Mouse (Mus musculus): ENCODE measurements at regions not wholly inside any gene's neighbourhood (a gene's known extent, or its start where the extent isn't known, plus 50 kb on each side); places are given as distances from the start of the nearest gene placed in this dataset.

DNA sequence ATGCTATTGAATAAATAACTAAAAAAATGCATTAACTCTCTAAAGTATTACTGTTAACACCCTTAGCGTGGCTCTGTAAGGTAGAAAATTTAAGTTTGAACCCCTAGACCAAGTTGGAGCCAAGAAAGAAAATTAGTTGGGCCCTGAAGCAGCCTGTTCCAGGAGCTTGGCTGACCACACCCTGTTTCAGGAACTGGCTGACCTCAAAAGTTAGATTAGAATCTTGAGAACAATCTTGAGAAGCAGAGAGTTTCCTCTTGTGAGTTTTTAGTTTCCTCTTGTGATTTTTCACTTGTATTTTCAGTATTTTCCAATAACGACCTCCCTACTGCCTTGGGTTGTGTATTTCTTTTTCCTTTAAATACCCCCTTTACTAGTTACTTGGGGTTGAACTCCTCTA, 2647.2 kb downstream of the Gm37988 start:
- TF ChIP-seq FLI1 (IDR thresholded peaks at IDR 0.05; ENCODE audit: low read length) (no peak), GATA1 (IDR thresholded peaks at IDR 0.05; ENCODE audit: borderline replicate concordance, low read length) (no peak)
